Mouse (Mus musculus): Measurements from ENCODE around the gene Ccdc159.

The Ccdc159 gene

GRCm38 (mm10) chr9:21935466-21936131, 8.3 kb downstream of the Ccdc159 start:
- no peak for DNase-seq (ENCODE audit: low spot score)

- DNase-seq (ENCODE audit: low spot score), result peak; percentile 96
Measured at GRCm38 (mm10) chr9:21936692-21937570, 9.7 kb downstream of the Ccdc159 start, which contains the start of gene Plppr2. TSS of gene Plppr2 (plus strand) at chr9:21937033.

- DNase-seq (ENCODE audit: low spot score), result no peak
Measured at GRCm38 (mm10) chr9:21937711-21938175, 10.5 kb downstream of the Ccdc159 start.

- DNase-seq (ENCODE audit: low spot score), result no peak
Measured at GRCm38 (mm10) chr9:21938234-21938855, 11.1 kb downstream of the Ccdc159 start.

DNA sequence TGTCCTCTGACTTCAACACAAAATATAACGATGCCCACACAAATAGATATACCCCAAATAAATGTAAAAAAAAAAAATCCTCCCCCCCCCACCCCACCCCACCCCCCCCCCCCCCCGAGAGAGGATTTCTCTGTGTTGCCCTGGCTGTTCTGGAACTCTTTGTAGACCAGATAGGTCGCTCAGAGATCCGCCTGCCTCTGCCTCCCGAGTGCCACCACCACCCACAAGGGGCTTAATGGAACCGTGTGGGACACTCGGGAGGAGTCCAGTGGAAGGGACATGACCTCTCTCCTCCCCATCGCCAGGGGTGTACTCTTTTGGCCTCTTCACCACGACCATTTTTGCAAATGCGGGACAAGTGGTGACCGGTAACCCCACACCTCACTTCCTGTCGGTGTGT, 15.8 kb downstream of the Ccdc159 start:
- DNase-seq (ENCODE audit: low spot score), result no peak

DNA sequence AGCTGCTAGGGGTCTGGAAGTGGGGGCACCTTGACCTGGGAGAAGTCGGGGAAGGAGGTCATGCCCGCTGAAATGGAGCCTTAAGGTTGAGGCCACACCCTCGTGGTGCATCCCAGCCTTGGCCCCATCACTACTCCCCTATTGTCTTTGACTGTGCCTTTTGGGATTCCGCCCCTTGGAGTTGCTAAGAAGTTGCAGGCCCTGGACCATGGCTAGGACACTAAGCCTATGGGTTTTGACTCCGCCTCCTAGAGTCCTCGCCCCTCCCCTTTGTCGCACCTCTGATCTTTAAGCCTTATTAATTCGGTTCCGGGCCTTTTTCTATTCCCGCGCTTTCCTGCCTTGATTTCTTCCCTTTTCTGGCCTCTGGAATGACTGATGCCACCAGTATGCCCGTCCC, 16.4 kb downstream of the Ccdc159 start:
- no peak for DNase-seq (ENCODE audit: low spot score)

DNA sequence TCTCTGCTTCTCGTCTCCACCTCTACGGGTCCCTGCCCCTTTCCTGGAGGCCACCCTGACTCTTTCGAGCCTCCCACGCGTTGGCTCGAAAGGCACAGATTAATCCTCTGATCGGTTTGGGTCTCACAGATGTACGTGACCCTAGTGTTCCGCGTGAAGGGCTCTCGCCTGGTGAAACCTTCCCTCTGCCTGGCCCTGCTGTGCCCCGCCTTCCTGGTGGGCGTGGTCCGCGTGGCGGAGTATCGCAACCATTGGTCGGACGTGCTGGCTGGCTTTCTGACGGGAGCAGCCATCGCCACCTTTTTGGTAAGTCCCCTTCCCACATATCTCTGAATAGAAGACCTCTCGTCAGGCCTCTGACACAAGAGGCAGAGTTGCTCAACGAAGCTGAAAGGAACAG, 17.0 kb downstream of the Ccdc159 start:
- DNase-seq (ENCODE audit: low spot score), result no peak

GRCm38 (mm10) chr9:21947540-21948130, 20.4 kb downstream of the Ccdc159 start:
- no peak for DNase-seq (ENCODE audit: low spot score)

DNA sequence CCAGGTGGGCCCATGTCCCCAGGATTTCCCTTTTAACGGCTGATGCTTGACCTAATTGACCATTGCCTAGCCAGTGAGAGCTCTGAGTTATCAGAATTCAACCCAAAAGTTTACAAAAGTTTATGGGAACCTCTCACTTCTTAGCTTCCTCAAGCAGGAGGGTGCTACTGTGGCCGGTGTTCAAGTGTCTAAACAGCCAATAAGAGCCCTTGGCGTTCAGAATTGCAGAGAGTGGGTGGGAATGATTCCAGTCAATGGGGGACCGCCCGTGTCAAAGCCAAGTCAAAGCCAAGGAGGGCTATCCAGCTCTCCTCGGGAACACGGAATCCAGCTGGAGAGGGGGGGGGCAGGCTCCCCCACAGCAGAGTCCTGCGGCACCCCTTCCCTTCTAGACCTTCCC, 20.9 kb downstream of the Ccdc159 start:
- DNase-seq (ENCODE audit: low spot score), result no peak

- DNase-seq (ENCODE audit: low spot score), result no peak
Measured at GRCm38 (mm10) chr9:21948790-21949189, 21.5 kb downstream of the Ccdc159 start.

DNA sequence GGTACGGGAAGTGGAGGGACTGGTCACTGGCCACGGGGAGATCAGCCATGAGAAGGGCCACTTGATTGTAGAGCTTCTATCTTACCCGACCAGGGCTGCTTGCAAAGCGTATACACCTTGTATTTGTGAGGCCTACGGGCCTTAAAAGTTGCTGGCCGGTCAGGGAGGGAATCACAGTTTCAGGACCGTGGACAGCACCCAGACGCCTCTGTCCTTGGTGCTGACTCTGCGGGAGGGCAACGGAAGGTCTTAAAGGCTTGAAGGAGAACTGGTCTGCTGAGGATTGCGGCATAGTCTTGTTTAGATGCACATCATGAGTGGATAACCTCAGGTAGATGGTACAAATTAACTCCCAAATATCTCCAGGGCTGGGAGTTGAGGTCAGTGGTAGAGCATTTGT, 23.1 kb downstream of the Ccdc159 start:
- no peak for DNase-seq (ENCODE audit: low spot score)

- DNase-seq (ENCODE audit: low spot score), result no peak
Measured at GRCm38 (mm10) chr9:21951977-21952376, 24.7 kb downstream of the Ccdc159 start.

DNA sequence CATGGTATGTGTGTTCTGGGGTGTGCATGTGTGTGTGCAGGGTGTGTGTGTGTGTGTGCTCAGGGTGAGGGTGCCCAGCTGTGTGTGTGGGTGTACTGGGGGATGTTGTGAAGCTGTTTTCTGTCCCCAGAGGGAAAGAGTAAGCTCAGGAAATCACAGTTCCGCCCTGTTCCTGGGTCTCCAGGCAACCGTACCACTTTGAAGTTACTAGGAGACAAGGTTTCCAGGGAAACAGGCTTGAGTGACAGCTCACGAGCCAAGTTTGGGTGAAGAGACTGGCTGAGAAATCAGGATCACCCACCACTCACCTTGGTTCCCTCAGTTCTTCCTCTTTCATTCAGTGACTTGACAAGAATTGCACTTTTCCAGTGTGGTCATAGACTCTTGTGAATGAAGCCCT, 26.3 kb downstream of the Ccdc159 start:
- peak; percentile 72 for DNase-seq (ENCODE audit: low spot score)

DNA sequence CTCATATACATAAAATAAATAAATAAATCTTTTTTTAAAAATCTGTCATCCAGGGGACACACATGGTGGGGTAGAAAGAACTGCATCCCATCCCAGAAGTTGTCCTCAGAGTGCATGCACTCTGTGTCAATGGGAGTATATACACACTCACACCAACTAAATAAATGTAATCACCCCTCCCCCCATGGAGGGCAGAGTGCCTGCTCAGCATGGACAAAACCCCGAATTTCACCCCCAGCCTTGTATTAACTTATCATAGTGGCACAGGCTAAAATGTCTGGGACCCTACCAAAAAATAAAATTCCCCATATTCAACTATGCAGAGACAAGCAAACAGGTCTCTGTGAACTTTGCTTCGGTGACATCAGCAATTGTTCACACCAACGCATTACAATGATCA, 27.4 kb downstream of the Ccdc159 start:
- no peak for DNase-seq (ENCODE audit: low spot score)

GRCm38 (mm10) chr9:21955225-21955569, 27.9 kb downstream of the Ccdc159 start:
- DNase-seq (ENCODE audit: low spot score), result no peak

DNA sequence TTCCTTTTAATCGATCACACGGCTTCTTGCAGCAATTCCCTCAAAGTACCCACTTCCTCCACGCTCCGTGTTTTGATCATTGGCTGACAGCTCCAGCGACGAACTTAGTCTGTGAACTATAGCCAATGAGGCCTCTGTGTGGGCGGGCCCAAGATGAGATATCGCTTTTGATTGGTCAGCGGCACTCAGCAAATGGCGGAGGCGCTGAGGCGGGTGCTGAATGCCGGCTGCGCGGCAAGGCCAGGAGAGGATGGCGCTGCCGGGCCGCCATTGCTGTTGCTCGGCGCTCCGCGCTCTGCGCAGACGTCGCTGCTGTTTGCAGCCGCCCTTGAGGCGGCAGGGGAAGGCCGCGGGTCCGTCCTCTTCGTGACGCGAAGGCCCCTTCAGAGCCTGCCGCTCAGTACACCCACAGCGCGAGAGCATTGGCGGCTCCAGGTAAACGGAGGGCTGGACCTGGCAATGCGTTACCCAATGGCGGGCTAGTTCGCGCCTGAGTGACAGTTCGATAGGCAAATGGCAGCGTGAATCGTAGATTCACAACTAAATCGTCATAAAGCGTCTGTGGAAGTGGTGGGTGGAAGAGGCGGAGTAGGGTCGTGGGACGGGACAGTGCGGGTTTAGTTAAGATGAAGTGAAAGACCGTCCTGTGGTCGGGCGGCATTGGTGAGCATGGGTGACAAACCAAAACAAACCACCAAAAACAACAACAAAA, 28.5 kb downstream of the Ccdc159 start, which contains the start of gene Swsap1:
TSS of gene Swsap1 (plus strand) at position 186 of the 712 bp plus-strand sequence.
- DNase-seq (ENCODE audit: low spot score), result peak; percentile 99

- DNase-seq (ENCODE audit: low spot score), result no peak
Measured at GRCm38 (mm10) chr9:21958372-21958771, 31.1 kb downstream of the Ccdc159 start.

DNA sequence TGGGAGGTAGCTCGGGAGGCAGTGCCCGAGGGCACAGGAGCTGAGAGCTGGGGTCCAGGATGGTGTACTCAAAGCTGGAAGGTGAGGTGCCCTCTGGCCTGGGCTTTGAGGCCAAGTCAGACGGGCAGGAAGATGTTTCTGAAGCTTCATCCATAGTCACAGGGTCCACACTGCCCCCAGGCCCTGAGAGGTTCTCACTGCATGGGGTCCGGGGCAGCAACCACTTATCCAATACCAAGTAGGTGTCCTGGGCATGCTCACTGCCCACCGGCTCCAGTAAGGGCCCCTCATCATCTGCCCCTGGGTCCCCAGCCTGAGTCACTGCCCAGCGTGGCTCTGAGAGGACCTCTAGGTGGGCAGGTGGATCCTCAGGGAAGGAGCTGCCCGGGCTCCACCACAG, 32.0 kb downstream of the Ccdc159 start:
- no peak for DNase-seq (ENCODE audit: low spot score)

DNA sequence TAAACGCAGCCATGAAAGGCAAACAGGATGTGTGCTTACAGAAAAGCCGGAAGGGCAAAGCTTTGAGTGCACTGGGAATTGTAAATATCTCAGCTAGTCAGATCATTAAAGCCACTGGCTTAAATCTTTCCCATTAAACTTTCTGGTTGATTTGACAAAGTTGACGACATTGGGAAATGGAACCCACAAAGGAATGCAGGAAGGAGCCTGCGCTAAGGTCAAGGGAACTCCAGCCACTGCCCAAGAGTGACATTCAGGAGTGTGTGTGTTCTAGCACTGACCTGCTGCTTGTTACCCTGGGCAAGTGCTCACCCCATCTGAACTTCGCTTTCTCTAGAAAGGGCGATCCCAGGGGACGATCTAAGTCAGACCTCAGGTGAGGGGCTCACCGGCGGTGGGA, 32.9 kb downstream of the Ccdc159 start:
- DNase-seq (ENCODE audit: low spot score), result no peak

GRCm38 (mm10) chr9:21960558-21961208, 33.4 kb downstream of the Ccdc159 start:
- DNase-seq (ENCODE audit: low spot score), result no peak

DNA sequence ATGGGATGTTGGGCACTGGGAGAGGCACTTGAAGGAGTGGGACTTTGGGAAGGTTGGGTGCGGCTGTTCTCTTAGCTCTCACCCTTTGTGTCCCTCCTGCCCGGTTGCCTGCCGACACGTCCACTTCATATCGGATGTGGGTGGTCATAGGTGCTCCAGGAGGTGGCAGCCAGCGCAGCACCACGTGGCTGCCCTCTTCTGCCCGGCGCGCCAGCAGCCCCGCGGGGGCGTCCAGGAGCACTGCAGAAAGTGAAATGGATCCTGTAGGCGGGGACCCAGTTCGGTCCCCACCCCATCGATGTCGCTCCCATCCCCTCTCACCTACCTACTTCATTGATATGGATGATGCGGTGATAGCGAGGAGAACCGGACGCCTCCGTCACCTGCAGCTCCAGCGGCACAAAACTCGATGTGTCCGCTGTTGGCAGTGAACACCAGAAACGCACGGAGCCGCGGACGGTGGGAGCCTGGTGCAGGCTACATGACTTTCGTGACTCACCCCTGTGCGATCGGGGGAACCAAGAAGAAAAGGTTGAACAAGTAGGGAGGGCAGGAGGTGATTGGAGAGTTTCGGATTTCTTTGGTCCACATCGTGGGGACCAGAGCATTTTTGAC, 34.2 kb downstream of the Ccdc159 start:
- DNase-seq (ENCODE audit: low spot score), result no peak
